Mouse (Mus musculus) liver, embryonic 14.5 days (tissue): ENCODE results near the gene Slc22a1. TPM values are rescaled to one million over a fixed set of nuclear protein-coding genes. Genes with fewer than 3 reads are reported as not detected.

Experiments
- ATAC-seq: fragments of 200-750 bp; cut with Nextera tagmentation; 2 replicates; pipeline ENCODE4 v1.8.0; 2017; ENCODE audit warnings: moderate number of reproducible peaks, mild to moderate bottlenecking, moderate library complexity; ENCODE audit not compliant: insufficient read depth
- DNase-seq, 3 experiments: peaks; one replicate each; pipeline ENCODE4 v3.0.0-alpha.2; 2012 to 2013; ENCODE audit warnings: low read depth in 3 of 3, low spot score in 3 of 3
- H3K27ac ChIP-seq: fragments of 300-500 bp; sonication (generic); 2 replicates; pipeline ENCODE4 v1.5.1; 2014; ENCODE audit warnings: moderate library complexity, mild to moderate bottlenecking, control low read depth, inconsistent platforms
- H3K27me3 ChIP-seq: fragments of 300-500 bp; sonication (generic); 2 replicates; pipeline ENCODE4 v1.6.1; 2014; ENCODE audit warnings: mild to moderate bottlenecking, low read length, moderate library complexity; ENCODE audit not compliant: control insufficient read depth, insufficient read depth
- H3K36me3 ChIP-seq: fragments of 300-500 bp; sonication (generic); replicated peaks from 2 replicates; pipeline ENCODE4 v1.6.1; 2014; ENCODE audit warnings: low read depth; ENCODE audit not compliant: control insufficient read depth, insufficient read depth
- H3K4me1 ChIP-seq, 2 experiments: fragments of 200-500 bp in 1 of 2; fragments of 300-500 bp in 1 of 2; sonication (generic) in 1 of 2; replicated peaks; 2 replicates each; pipeline ENCODE4 v1.6.1; 2012 to 2014; ENCODE audit warnings: antibody characterized with exemption in 1 of 2, inconsistent platforms in 1 of 2, low read length in 1 of 2; ENCODE audit not compliant: control insufficient read depth in 2 of 2, insufficient read depth in 2 of 2
- H3K4me2 ChIP-seq: fragments of 300-500 bp; sonication (generic); 2 replicates; pipeline ENCODE4 v1.6.1; 2014; ENCODE audit warnings: low read depth, mild to moderate bottlenecking, control low read depth, moderate library complexity
- H3K4me3 ChIP-seq, 2 experiments: fragments of 200-500 bp in 1 of 2; fragments of 300-500 bp in 1 of 2; sonication (generic) in 1 of 2; 2 replicates each; pipeline ENCODE4 v1.5.1; 2012 to 2014; ENCODE audit warnings: low read depth in 2 of 2, low read length in 2 of 2, mild to moderate bottlenecking in 2 of 2, control low read depth in 1 of 2, inconsistent platforms in 1 of 2, moderate library complexity in 1 of 2; ENCODE audit not compliant: insufficient read depth in 1 of 2
- H3K9ac ChIP-seq: fragments of 300-500 bp; sonication (generic); replicated peaks from 2 replicates; pipeline ENCODE4 v1.6.1; 2014; ENCODE audit warnings: mild to moderate bottlenecking, control low read depth, moderate library complexity
- H3K9me3 ChIP-seq: fragments of 300-500 bp; sonication (generic); 2 replicates; pipeline ENCODE4 v1.6.1; 2016; ENCODE audit warnings: low read length, mixed read lengths; ENCODE audit not compliant: control insufficient read depth
- CTCF ChIP-seq: IDR thresholded peaks from 2 replicates; pipeline ENCODE4 v1.5.1; 2016; ENCODE audit warnings: antibody characterized with exemption, low read depth, control low read depth
- EP300 ChIP-seq: IDR thresholded peaks from 2 replicates; pipeline ENCODE4 v1.6.1; 2016; ENCODE audit warnings: antibody characterized with exemption, low read depth
- WGBS: fragments of 180-500 bp; shearing (Covaris S2); extraction: QIAGEN DNeasy Blood & Tissue Kit; methylation state at CpG from one replicate; pipeline ENCODE4 v1.1.7; 2014; ENCODE audit not compliant: insufficient replicate concordance; 5-methylcytosine and 5-hydroxymethylcytosine counted together
- polyA plus RNA-seq, 2 experiments: library from polyadenylated mRNA; depleted of rRNA in 1 of 2; stranded (reverse) in 1 of 2; unstranded in 1 of 2; fragments of >200 nt; fragmentation: Nextera tagmentation in 1 of 2; extraction: Ambion mirVana in 1 of 2; gene quantifications; 2 replicates each; pipeline versions ENCODE4 v1.2.1 to v1.2.3; 2012 to 2014

The Slc22a1 gene
- polyA plus RNA-seq, 2 experiments = 0.11 TPM; not detected in 1

DNA sequence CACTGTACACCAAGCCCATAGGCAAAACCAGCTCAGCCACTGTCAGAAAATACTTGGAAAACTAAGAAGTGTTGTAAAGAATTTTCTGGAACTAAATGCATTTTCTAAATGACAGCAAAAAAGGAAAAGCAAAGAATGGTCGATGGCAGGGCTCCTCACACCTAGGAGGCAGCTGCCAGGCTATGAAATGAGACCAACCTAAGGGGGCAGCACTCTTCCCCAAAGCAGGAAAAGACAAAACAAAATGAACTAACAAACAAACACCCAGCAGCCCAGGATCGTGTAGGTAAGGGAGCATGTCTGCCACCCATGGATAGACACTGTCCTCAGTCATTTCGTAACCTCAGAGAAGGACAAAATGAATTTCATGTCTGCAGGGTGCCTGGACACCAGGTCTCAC lies 37.4 kb upstream of the Slc22a1 start:
- no peaks in the 10 kb centered on the region for H3K9me3 ChIP-seq
- DNase-seq = no peak
- peaks cover 0 to 6% of the 10 kb centered on the region in 2 experiments; a peak in 1 of 4 replicates for H3K4me1 ChIP-seq
- TF ChIP-seq CTCF (no peak), EP300 (no peak)
- peaks cover 5% of the 10 kb centered on the region for H3K36me3 ChIP-seq
- ATAC-seq = no peak
- no peak overlapping the region for H3K4me3 ChIP-seq
- H3K4me2 ChIP-seq = no peak overlapping the region
- H3K9ac ChIP-seq = no peak overlapping the region
- H3K27me3 ChIP-seq = no peaks in the 10 kb centered on the region; the same call in 1 of the 2 replicates
- WGBS = 55% methylated on average over 3 of the region's 3 CpGs
- H3K27ac ChIP-seq = no peak overlapping the region

DNA sequence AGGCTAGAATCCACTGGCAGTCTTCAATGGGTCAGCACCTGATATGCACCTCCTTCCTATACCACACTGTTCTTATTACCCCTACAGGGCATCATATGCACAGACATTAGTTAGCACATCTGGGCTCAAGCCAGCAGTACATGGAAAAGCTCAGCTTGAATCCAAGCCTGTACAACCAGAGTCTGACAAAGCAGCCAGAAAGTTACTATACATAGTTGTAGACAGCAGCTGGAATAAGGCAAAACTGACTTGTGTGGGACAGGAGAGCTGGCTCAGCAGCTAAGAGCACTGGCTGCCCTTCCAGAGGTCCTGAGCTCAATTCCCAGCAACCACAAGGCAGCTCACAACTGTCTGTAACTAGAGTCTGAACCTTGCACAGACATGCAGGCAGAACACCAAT lies 36.6 kb upstream of the Slc22a1 start:
- Histone ChIP-seq H3K36me3 (peaks cover 5% of the 10 kb centered on the region), H3K9ac (no peak overlapping the region), H3K27me3 (no peaks in the 10 kb centered on the region; the same call in 1 of the 2 replicates), H3K4me1 (peaks cover 0 to 6% of the 10 kb centered on the region in 2 experiments; a peak in 1 of 4 replicates), H3K4me3 (no peak overlapping the region), H3K9me3 (no peaks in the 10 kb centered on the region), H3K27ac (no peak overlapping the region), H3K4me2 (no peak overlapping the region)
- TF ChIP-seq EP300 (no peak), CTCF (no peak)
- ATAC-seq = no peak
- DNase-seq = no peak

DNA sequence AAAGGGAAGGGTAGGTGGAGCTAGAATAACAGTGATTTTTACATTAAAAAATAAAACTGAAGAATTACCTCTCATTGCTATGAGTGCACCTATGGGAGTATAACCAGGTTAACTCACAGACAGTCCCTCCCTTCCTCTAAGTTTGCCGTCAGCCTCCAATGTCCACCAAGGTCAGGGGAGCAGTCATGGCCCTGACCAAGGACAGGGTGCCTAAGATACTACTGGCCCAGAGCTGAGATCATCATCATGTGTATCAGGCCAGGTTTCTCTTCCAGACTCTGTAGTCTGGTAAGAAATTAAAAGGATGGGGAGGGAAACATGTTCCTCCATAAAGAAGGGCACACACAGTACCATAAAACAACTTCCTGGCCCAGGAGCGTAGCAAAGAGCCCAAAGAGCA lies 35.3 kb upstream of the Slc22a1 start:
- Histone ChIP-seq H3K4me3 (no peak overlapping the region), H3K27me3 (no peaks in the 10 kb centered on the region; the same call in 1 of the 2 replicates), H3K27ac (no peak overlapping the region), H3K9me3 (no peaks in the 10 kb centered on the region), H3K4me1 (peaks cover 0 to 6% of the 10 kb centered on the region in 2 experiments; a peak in 1 of 4 replicates), H3K9ac (no peak overlapping the region), H3K36me3 (peaks cover 5% of the 10 kb centered on the region), H3K4me2 (no peak overlapping the region)
- DNase-seq (no peak), ATAC-seq (no peak)
- WGBS = 70% methylated on average over 2 of the region's 2 CpGs
- TF ChIP-seq CTCF = no peak
- no peak for TF ChIP-seq EP300

DNA sequence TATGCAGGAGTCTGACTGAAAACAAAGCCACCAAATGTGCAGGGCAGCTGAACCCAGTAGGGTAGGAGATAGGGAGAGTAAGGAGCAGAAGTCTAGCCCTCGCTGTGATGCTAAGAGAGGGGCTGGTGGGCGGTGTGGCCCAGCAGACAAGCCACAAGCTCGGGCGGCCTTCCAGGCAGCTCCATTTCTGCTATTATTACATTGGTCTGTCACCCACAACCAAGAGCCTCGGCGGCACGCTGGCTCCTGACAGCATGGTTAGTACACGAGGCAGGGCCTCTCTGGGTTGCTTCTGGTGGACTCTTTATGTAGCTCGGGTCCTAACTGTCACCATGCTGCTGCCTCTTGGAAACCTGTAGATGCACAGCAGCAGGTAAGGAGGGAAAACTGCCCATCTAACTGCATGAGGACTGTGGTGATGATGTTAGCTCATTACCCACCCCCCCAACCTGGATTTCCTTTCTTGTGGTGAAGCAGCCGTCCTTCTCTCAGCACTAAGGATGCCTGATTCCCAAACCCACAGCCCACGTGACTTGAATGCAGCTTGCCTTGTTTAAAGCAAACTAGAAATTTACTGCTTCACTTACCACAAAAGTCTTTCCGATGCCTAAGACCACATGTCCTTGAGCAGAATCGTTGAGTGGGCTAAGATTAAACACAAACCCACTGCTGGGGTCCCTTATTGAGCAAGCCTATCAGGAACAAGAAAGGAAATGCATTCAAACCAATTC lies 34.6 kb upstream of the Slc22a1 start:
- Histone ChIP-seq H3K4me3 (no peak overlapping the region), H3K36me3 (peaks cover 2% of the 10 kb centered on the region), H3K9me3 (no peaks in the 10 kb centered on the region), H3K4me2 (no peak overlapping the region), H3K27me3 (no peaks in the 10 kb centered on the region; the same call in 1 of the 2 replicates), H3K9ac (no peak overlapping the region), H3K27ac (no peak overlapping the region), H3K4me1 (peaks cover 0 to 4% of the 10 kb centered on the region in 2 experiments; a peak in 1 of 4 replicates)
- TF ChIP-seq EP300 = no peak
- TF ChIP-seq CTCF = no peak
- WGBS = 33% methylated on average over 13 of the region's 13 CpGs
- ATAC-seq (no peak), DNase-seq (no peak)

DNA sequence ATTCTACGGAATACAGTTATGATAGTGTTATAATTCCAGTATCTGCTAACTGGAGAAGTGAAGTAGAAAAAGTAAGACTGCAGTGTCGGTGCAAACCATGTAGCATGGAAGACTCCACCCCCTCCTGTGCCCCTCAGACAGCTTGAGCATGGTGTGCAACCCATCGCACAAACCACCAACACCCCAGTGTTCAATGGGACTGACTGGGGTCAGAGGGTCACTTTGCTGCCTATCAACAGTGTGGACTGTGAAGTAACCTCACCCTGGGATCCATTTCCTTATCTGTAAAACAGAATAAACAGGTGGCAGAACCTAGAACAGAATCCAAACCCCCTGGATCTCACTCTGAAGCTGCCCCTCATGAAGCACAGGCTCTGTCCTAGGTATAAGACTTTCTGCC lies 32.8 kb upstream of the Slc22a1 start:
- peaks cover 2% of the 10 kb centered on the region for H3K36me3 ChIP-seq
- H3K27ac ChIP-seq = no peak overlapping the region
- WGBS = 64% methylated on average over 3 of the region's 3 CpGs
- H3K4me3 ChIP-seq = no peak overlapping the region
- DNase-seq = no peak
- H3K4me1 ChIP-seq = 0 out of 4 replicates have a peak, but pooled peaks cover 0 to 2% of the 10 kb centered on the region in 2 experiments
- no peak for ATAC-seq
- H3K4me2 ChIP-seq = no peak overlapping the region
- TF ChIP-seq CTCF = no peak
- no peak for TF ChIP-seq EP300
- no peaks in the 10 kb centered on the region for H3K9me3 ChIP-seq
- no peaks in the 10 kb centered on the region; the same call in 1 of the 2 replicates for H3K27me3 ChIP-seq
- no peak overlapping the region for H3K9ac ChIP-seq
